Mouse (Mus musculus): ENCODE results near the gene Plcb2.

DNA sequence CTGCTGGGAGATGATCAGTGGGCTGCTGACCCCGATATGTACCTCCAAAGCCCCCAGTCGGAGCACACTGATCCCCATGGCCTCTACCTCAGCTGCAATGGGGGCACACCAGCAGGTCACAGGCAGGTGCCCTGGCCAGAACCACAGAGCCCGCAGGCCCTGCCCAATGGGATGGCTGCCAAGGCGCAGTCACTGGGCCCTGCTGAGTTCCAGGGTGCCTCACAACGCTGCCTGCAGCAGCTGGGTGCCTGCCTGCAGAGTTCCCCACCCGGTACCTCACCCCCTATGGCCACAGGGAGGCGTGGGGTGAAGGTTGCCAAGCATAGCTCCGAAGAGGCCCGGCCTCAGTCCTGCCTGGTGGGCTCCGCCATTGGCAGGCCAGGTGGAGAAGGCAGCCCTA is 38.4 kb downstream of the Plcb2 start:
- TF ChIP-seq CTCF (IDR thresholded peaks at IDR 0.05; ENCODE audit: extremely low read depth, insufficient read depth, insufficient read length, insufficient replicate concordance) = no peak
- TF ChIP-seq POLR2A (IDR thresholded peaks at IDR 0.05; ENCODE audit: low read depth, low read length) = no peak

Data from spleen, adult 2 months (tissue).